Mouse (Mus musculus) embryonic fibroblast, embryonic 13.5 days (primary cell): ENCODE data around the gene D930048N14Rik.

Experiments used
- CTCF ChIP-seq: IDR thresholded peaks from 2 replicates; pipeline ENCODE4 v1.5.1; 2011; ENCODE audit warnings: mild to moderate bottlenecking, control low read depth, low read length, moderate library complexity, borderline replicate concordance; ENCODE audit not compliant: insufficient read depth
- POLR2A ChIP-seq: IDR thresholded peaks from 2 replicates; pipeline ENCODE4 v1.6.1; 2011; ENCODE audit warnings: low read depth, mild to moderate bottlenecking, control low read depth, low read length, moderate library complexity

DNA sequence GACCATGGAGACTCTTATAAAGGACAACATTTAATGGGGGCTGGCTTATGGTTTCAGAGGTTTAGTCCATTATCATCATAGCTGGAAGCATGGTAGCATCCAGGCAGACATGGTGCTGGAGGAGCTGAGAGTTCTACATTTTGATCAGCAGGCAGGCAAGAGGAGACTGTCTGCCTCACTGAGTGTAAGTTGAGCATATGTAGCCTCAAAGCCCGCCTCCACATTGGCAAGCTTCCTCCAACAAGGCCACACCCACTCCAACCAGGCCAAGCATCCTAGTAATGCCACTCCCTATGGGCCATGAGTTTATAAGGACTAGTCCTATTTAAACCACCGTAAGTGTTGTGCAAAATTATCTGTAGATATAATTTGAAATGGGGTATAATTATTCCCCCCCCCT lies 20.6 kb downstream of the D930048N14Rik start:
- TF ChIP-seq POLR2A (no peak), CTCF (no peak)
